Mouse (Mus musculus) liver, embryonic 14.5 days (tissue): Measurements from ENCODE around the gene Itga1. TPM values are rescaled to one million over a fixed set of nuclear protein-coding genes. Genes with fewer than 3 reads are reported as not detected.

Experiments used
- ATAC-seq: fragments of 200-750 bp; cut with Nextera tagmentation; 2 replicates; pipeline ENCODE4 v1.8.0; 2017; ENCODE audit warnings: moderate number of reproducible peaks, mild to moderate bottlenecking, moderate library complexity; ENCODE audit not compliant: insufficient read depth
- DNase-seq, 3 experiments: peaks; one replicate each; pipeline ENCODE4 v3.0.0-alpha.2; 2012 to 2013; ENCODE audit warnings: low read depth in 3 of 3, low spot score in 3 of 3
- H3K27ac ChIP-seq: fragments of 300-500 bp; sonication (generic); 2 replicates; pipeline ENCODE4 v1.5.1; 2014; ENCODE audit warnings: moderate library complexity, mild to moderate bottlenecking, control low read depth, inconsistent platforms
- H3K27me3 ChIP-seq: fragments of 300-500 bp; sonication (generic); 2 replicates; pipeline ENCODE4 v1.6.1; 2014; ENCODE audit warnings: mild to moderate bottlenecking, low read length, moderate library complexity; ENCODE audit not compliant: control insufficient read depth, insufficient read depth
- H3K36me3 ChIP-seq: fragments of 300-500 bp; sonication (generic); replicated peaks from 2 replicates; pipeline ENCODE4 v1.6.1; 2014; ENCODE audit warnings: low read depth; ENCODE audit not compliant: control insufficient read depth, insufficient read depth
- H3K4me1 ChIP-seq, 2 experiments: fragments of 200-500 bp in 1 of 2; fragments of 300-500 bp in 1 of 2; sonication (generic) in 1 of 2; replicated peaks; 2 replicates each; pipeline ENCODE4 v1.6.1; 2012 to 2014; ENCODE audit warnings: antibody characterized with exemption in 1 of 2, inconsistent platforms in 1 of 2, low read length in 1 of 2; ENCODE audit not compliant: control insufficient read depth in 2 of 2, insufficient read depth in 2 of 2
- H3K4me2 ChIP-seq: fragments of 300-500 bp; sonication (generic); 2 replicates; pipeline ENCODE4 v1.6.1; 2014; ENCODE audit warnings: low read depth, mild to moderate bottlenecking, control low read depth, moderate library complexity
- H3K4me3 ChIP-seq, 2 experiments: fragments of 200-500 bp in 1 of 2; fragments of 300-500 bp in 1 of 2; sonication (generic) in 1 of 2; 2 replicates each; pipeline ENCODE4 v1.5.1; 2012 to 2014; ENCODE audit warnings: low read depth in 2 of 2, low read length in 2 of 2, mild to moderate bottlenecking in 2 of 2, control low read depth in 1 of 2, inconsistent platforms in 1 of 2, moderate library complexity in 1 of 2; ENCODE audit not compliant: insufficient read depth in 1 of 2
- H3K9ac ChIP-seq: fragments of 300-500 bp; sonication (generic); replicated peaks from 2 replicates; pipeline ENCODE4 v1.6.1; 2014; ENCODE audit warnings: mild to moderate bottlenecking, control low read depth, moderate library complexity
- H3K9me3 ChIP-seq: fragments of 300-500 bp; sonication (generic); 2 replicates; pipeline ENCODE4 v1.6.1; 2016; ENCODE audit warnings: low read length, mixed read lengths; ENCODE audit not compliant: control insufficient read depth
- CTCF ChIP-seq: IDR thresholded peaks from 2 replicates; pipeline ENCODE4 v1.5.1; 2016; ENCODE audit warnings: antibody characterized with exemption, low read depth, control low read depth
- EP300 ChIP-seq: IDR thresholded peaks from 2 replicates; pipeline ENCODE4 v1.6.1; 2016; ENCODE audit warnings: antibody characterized with exemption, low read depth
- WGBS: fragments of 180-500 bp; shearing (Covaris S2); extraction: QIAGEN DNeasy Blood & Tissue Kit; methylation state at CpG from one replicate; pipeline ENCODE4 v1.1.7; 2014; ENCODE audit not compliant: insufficient replicate concordance; 5-methylcytosine and 5-hydroxymethylcytosine counted together
- polyA plus RNA-seq, 2 experiments: library from polyadenylated mRNA; depleted of rRNA in 1 of 2; stranded (reverse) in 1 of 2; unstranded in 1 of 2; fragments of >200 nt; fragmentation: Nextera tagmentation in 1 of 2; extraction: Ambion mirVana in 1 of 2; gene quantifications; 2 replicates each; pipeline versions ENCODE4 v1.2.1 to v1.2.3; 2012 to 2014

The Itga1 gene
- 0.81 and 0.94 TPM in 2 replicates for polyA plus RNA-seq (2012; rRNA removed)
- polyA plus RNA-seq (2014; fragmentation: Nextera tagmentation; extraction: Ambion mirVana): 2.8 and 3.5 TPM in 2 replicates

- no peak within 1 kb of the TSS for H3K27ac ChIP-seq
- peak; percentile 81 for ATAC-seq
- peaks cover 0 to 2% of the 10 kb centered on the region in 2 experiments; a peak in 1 of 4 replicates for H3K4me1 ChIP-seq
- H3K27me3 ChIP-seq: peaks cover 22% of the 10 kb centered on the region
- peak within 1 kb of the TSS; percentile 34 for H3K9ac ChIP-seq
- peak within 1 kb of the TSS; percentile 54 to 67 for H3K4me3 ChIP-seq
- DNase-seq: peak in 2 of 3 experiments; percentile 40 to 41
- H3K36me3 ChIP-seq: no peaks in the 10 kb centered on the region
- no peaks in the 10 kb centered on the region for H3K9me3 ChIP-seq
- TF ChIP-seq CTCF (peak; percentile 11; the same call in 1 of the 2 replicates), EP300 (no peak)
- under 1% methylated on average over 39 of the region's 39 CpGs for WGBS
- H3K4me2 ChIP-seq: peak within 1 kb of the TSS; percentile 57
These were observed at the start of gene Itga1, which contains the start of gene Gm49395 for GRCm38 (mm10) chr13:115101355-115102191. Itga1 (minus strand) TSS chr13:115101964. Gm49395 (minus strand) TSS chr13:115101921.

- no peak overlapping the region for H3K4me2 ChIP-seq
- ATAC-seq (no peak), DNase-seq (no peak)
- no peaks in the 10 kb centered on the region for H3K36me3 ChIP-seq
- TF ChIP-seq EP300: no peak
- TF ChIP-seq CTCF: no peak
- H3K9ac ChIP-seq: no peak overlapping the region
- H3K4me1 ChIP-seq: no peaks in the 10 kb centered on the region
- H3K27me3 ChIP-seq: no peaks in the 10 kb centered on the region
- no peak overlapping the region for H3K27ac ChIP-seq
- H3K4me3 ChIP-seq: no peak overlapping the region
- WGBS: 76% methylated on average over 1 of the region's 1 CpGs
- no peaks in the 10 kb centered on the region for H3K9me3 ChIP-seq
These were observed 48.8 kb upstream of the Itga1 start for GRCm38 (mm10) chr13:115150602-115151001.

GRCm38 (mm10) chr13:115149849-115150248, 48.1 kb upstream of the Itga1 start:
- Histone ChIP-seq H3K4me2 (no peak overlapping the region), H3K9ac (no peak overlapping the region), H3K9me3 (no peaks in the 10 kb centered on the region), H3K4me1 (no peaks in the 10 kb centered on the region), H3K36me3 (no peaks in the 10 kb centered on the region), H3K27ac (no peak overlapping the region), H3K27me3 (no peaks in the 10 kb centered on the region), H3K4me3 (no peak overlapping the region)
- no peak for ATAC-seq
- 58% methylated on average over 6 of the region's 6 CpGs for WGBS
- TF ChIP-seq EP300 (no peak), CTCF (no peak)
- no peak for DNase-seq

GRCm38 (mm10) chr13:115143575-115143974, 41.8 kb upstream of the Itga1 start:
- Histone ChIP-seq H3K4me3 (no peak overlapping the region), H3K9me3 (no peaks in the 10 kb centered on the region), H3K36me3 (no peaks in the 10 kb centered on the region), H3K4me2 (no peak overlapping the region), H3K4me1 (no peaks in the 10 kb centered on the region), H3K9ac (no peak overlapping the region), H3K27ac (no peak overlapping the region), H3K27me3 (no peaks in the 10 kb centered on the region)
- WGBS: 67% methylated on average over 2 of the region's 2 CpGs
- no peak for ATAC-seq
- TF ChIP-seq EP300 (no peak), CTCF (no peak)
- DNase-seq: no peak

GRCm38 (mm10) chr13:115142066-115142465, 40.3 kb upstream of the Itga1 start:
- no peaks in the 10 kb centered on the region for H3K4me1 ChIP-seq
- no peaks in the 10 kb centered on the region for H3K36me3 ChIP-seq
- TF ChIP-seq EP300: no peak
- TF ChIP-seq CTCF: no peak
- H3K27me3 ChIP-seq: no peaks in the 10 kb centered on the region
- no peaks in the 10 kb centered on the region for H3K9me3 ChIP-seq
- DNase-seq (no peak), ATAC-seq (no peak)
- no peak overlapping the region for H3K4me2 ChIP-seq
- WGBS: 63% methylated on average over 3 of the region's 3 CpGs
- H3K9ac ChIP-seq: no peak overlapping the region
- H3K4me3 ChIP-seq: no peak overlapping the region
- H3K27ac ChIP-seq: no peak overlapping the region
